Mouse (Mus musculus): ENCODE data around the gene Cyb561a3.
"Not testable (repeated sequence)": the region's sequence is repeated elsewhere in the genome, so short reads cannot be mapped to it uniquely, and the experiment has no call there.

Gene Cyb561a3

GRCm38 (mm10) chr19:10576690-10577561, at the start of gene Cyb561a3, which contains the start of gene Tmem138:
TSS of gene Cyb561a3 (plus strand) at chr19:10577172.
TSS of gene Tmem138 (minus strand) at chr19:10577362.
- in situ Hi-C loops (cut with MboI, MseI), result no loop called here

- in situ Hi-C loops (cut with MboI, MseI), result no loop called here
Observed at GRCm38 (mm10) chr19:10530082-10530481, 46.9 kb upstream of the Cyb561a3 start.

DNA sequence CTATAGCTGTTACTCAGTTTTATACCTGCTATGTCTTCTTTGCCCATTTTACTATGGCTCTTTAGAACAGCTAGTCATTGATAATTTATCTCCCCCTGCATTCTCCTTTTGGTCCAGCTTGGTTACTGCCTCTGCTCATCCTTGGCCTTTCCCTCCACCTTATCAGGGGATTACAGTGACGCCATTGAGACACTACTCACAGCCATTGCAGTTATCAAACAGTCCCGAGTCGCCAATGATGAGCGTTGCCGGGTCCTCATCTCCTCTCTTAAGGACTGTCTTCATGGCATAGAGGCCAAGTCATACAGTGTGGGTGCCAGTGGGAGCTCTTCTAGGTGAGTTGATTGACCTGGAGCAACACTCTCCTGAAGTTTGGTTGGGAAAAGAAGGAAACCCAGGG, 37.5 kb upstream of the Cyb561a3 start:
- in situ Hi-C loops (cut with MboI, MseI), result no loop called here

- in situ Hi-C loops (cut with MboI, MseI), result no loop called here
Observed at GRCm38 (mm10) chr19:10555624-10556510, 21.1 kb upstream of the Cyb561a3 start, which contains the start of gene Tmem216. TSS of gene Tmem216 (minus strand) at chr19:10556238.

DNA sequence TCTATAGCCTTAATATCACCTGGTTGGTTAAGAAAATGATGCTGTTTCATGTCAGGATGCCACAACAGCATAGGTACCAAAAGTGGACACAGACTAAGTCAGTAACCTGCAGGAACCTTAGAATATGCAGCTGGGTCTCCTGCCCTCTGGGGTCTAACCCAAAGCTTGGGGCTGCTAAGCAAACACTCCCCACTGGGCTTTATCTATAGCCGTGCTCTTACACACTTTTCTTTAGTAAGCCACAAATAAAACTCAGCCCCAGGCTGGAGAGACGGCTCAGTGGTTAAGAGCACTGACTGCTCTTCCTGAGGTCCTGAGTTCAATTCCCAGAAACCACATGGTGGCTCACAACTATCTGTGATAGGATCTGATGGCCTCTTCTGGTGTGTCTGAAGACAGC, 20.0 kb upstream of the Cyb561a3 start:
- in situ Hi-C loops (cut with MboI, MseI), result no loop called here

DNA sequence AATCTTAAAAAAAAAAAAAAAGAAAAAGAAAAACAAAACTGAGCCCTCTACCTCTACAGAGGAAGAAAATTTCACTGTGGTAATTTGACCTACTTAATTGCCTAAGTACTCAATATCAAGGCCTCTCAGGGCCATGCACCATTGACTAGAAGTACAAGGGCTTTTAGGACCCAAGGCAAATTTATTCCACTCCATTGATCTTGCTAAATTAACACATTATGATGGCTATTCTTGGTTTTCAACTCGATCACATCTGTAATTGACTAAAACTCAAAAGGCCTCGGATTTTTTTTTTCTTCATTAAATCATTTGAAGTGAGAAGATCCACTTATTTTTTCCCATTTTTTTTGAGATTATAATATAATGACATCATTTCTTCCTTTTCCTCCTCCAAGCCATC, 19.5 kb upstream of the Cyb561a3 start:
- in situ Hi-C loops (cut with MboI, MseI), result no loop called here

- in situ Hi-C loops (cut with MboI, MseI), result not testable (repeated sequence)
Observed at GRCm38 (mm10) chr19:10557837-10558375, 19.1 kb upstream of the Cyb561a3 start.

- in situ Hi-C loops (cut with MboI, MseI), result no loop called here
Observed at GRCm38 (mm10) chr19:10560108-10560507, 16.9 kb upstream of the Cyb561a3 start.

DNA sequence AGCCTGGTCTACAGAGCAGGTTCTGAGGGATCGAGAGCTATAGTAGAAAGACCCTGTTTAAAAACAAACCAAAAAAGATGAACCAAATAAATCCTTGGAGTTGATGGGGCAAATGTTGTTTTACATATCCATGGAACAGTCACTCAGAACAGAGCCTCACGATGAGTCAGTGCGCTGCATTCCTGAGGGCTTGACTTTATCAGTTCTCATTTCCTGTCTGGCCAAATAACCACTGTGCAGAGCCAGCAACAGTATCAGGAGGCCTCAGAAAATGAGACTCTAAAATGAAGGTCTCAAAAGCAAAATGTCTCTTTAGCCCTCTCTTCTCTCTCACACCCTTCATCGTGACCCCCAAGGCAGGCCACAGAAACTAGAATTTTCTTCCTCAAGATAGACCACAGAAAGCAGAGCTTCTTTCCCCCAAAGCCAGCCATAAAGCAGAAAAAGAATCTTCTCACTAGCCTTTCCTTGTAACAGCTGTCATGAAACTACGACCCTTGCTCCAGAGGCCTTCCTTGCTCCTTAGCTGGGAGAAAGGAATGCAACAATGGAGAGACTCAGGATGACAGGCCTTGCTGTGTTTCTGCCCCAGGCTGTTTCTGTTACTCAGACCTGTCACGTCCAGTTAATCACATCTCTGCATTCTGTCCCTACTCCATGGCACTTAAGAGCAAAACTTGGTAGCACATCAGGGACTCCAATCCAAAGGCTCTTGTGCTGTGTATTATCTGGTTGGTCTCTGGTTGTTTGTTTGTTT, 15.2 kb upstream of the Cyb561a3 start:
- in situ Hi-C loops (cut with MboI, MseI), result no loop called here

DNA sequence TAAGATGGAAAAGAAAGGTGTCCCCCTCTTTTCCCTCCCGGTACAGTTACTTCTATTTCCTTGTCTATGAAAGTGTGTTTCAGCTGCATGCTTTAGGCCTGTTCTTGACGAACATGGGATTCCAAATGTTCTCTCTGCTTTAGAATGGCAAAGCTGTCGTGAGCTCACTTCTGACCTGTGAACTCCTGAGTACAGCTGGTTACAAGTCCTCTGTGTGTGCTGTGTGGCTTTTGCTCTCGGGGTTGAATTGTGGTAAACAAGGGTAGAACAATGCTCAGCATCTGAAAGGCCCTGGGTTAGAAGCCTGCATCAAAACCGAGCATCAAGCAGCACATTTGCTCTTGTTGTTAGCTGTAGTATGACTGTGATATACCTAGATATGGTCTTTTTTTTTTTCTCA, 14.6 kb upstream of the Cyb561a3 start:
- in situ Hi-C loops (cut with MboI, MseI), result no loop called here

- in situ Hi-C loops (cut with MboI, MseI), result no loop called here
Observed at GRCm38 (mm10) chr19:10564278-10564677, 12.7 kb upstream of the Cyb561a3 start.

DNA sequence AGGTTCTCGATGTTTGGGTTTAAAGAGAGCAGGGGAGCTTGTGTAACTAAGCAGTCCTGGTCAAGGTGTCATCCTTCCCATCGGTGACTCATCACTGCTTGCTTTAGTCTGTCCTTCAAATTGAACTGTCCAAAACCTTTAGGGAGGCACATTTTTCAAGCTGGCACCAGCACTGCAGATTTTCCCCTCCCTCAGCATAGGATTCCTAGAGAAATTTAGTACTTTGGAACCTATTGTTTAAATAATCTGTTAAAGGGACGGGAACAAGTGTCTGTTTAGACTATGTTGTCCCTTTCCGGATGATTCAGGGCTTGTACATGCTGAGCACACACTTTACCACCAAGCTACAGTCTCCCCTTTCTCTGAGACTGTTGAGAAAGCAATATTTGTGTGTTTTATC, 11.8 kb upstream of the Cyb561a3 start:
- in situ Hi-C loops (cut with MboI, MseI), result no loop called here

- in situ Hi-C loops (cut with MboI, MseI), result no loop called here
Observed at GRCm38 (mm10) chr19:10569627-10570026, 7.3 kb upstream of the Cyb561a3 start.

DNA sequence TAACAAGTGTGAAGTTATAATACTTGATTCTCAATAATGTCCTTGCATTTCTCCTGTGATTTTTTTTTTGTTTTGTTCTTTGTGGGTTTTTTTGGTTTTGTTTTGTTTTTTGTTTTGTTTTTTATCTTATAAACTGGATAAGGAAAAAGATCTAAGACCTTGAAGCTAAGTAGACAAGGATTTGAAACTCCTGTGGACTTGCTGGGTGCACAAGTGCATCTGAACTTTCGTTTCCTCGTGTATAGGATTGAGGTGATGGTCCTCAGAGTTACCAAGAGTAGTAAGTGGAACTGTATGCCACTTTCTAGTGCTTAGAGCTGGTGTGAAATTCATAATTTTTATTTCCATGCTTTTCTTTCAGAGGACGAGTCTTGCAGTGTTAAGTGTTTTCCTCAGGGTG, 3.1 kb downstream of the Cyb561a3 start:
- in situ Hi-C loops (cut with MboI, MseI), result loop anchor here (5.0 kb wide), 1 partner anchor 37 kb away; no protein-coding TSS in a partner anchor

DNA sequence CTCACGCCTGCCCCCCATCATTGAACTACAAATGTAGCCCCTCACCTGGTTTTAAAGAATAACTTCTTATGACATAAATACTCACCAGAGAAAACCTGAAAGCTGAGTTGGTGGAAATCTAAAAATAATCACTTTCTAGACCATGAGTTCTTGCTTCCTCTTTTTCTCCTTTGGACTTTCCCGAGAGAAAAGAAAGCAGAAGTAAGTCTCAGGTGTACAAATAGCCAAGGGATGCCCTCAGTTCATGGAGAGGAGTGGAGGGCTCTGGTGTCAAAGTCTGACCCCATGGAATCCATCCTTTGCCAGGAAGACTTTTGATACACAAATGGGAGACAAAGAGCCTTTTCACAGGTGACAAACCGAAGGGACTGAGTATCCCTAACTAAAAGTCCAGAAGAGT, 3.8 kb downstream of the Cyb561a3 start:
- in situ Hi-C loops (cut with MboI, MseI), result loop anchor here (5.0 kb wide), 1 partner anchor 37 kb away; no protein-coding TSS in a partner anchor

DNA sequence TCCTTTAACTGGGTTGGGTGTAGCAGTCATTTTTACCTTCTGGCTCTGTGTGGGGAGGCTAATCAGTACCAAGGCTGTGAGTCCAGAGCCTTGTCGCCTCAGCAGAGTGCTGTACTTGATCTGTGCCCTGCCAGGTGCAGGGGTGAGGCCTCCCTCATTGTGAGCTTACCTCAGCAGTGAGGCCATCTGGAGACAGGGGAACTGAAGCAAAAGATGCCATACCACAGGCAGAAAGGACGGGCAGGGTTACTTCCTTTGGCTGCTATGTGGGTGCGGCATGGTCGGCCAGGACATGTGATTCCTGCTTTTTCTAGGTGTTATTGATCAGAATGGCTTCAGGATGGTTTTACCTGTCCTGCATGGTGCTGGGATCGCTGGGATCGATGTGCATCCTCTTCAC, 5.0 kb downstream of the Cyb561a3 start:
- in situ Hi-C loops (cut with MboI, MseI), result loop anchor here (5.0 kb wide), 1 partner anchor 35 kb away; no protein-coding TSS in a partner anchor

DNA sequence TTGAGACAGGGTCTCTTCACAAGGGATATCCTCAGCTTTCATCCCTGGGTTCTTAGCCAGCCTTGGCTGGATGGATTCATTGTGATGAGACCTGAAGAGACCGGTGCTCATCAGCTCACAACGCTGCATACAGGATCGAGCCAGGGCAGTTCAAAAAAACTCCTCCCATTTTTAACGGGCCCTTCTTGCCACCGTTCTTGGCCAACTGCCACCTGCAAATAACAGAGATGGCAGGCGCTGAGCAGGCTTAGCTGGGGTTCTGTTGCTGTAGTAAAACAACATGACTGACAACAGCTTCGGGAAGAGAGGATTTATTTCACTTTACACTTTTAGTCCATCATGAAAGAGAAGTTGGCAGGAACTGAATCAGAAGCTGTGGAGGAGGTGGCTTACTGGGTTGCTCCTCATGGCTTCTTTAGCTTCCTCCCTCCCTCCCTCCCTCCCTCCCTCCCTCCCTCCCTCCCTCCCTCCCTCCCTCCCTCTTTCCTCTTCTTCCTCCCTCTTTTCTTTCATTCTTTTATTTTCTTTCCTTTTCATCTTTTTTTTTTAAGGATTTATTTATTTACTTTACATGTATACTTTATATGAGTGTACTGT, 6.7 kb downstream of the Cyb561a3 start:
- in situ Hi-C loops (cut with MboI, MseI), result loop anchor here (5.0 kb wide), 1 partner anchor 34 kb away; no protein-coding TSS in a partner anchor

- in situ Hi-C loops (cut with MboI, MseI), result no loop called here
Observed at GRCm38 (mm10) chr19:10585112-10585511, 8.1 kb downstream of the Cyb561a3 start.

DNA sequence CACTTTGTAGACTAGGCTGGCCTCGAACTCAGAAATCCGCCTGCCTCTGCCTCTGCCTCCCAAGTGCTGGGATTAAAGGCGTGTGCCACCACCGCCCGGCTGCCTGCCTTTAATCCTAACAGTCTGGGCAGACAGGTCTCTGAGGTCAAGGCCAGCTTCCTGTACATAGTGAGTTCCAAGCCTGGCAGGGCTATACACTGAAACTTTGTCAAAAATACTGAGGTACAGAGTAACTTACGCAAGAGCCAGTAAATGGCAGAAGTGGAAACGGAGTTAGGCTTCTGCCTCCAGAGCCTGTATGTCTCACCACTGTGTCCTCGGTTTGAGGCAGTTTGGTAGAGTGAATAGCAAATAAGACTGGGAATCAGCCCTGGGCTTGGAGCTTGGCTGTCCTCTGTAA, 10.3 kb downstream of the Cyb561a3 start:
- in situ Hi-C loops (cut with MboI, MseI), result no loop called here

- in situ Hi-C loops (cut with MboI, MseI), result no loop called here
Observed at GRCm38 (mm10) chr19:10589127-10589857, 12.3 kb downstream of the Cyb561a3 start.
